16 mouse cellular contexts compared by ENCODE assay signal in genomic region chr4:94995862-94996261, GRCm38 (mm10).
"Had no signal": no experiment of that assay in that cellular context is flagged by ENCODE, and none has a peak within 500 bp of the region (broad histone marks: within the 10 kb centered on the region; RNA-seq: fewer than 3 reads in every experiment).

No protein-coding gene starts in this region.

- H3K4me1 ChIP-seq: midbrain, embryonic 13.5 days; midbrain, embryonic 15.5 days; neural tube, embryonic 12.5 days; stomach, embryonic 15.5 days had no signal

- H3K4me2 ChIP-seq: liver, embryonic 12.5 days; lung, embryonic 14.5 days; midbrain, embryonic 11.5 days; midbrain, embryonic 13.5 days; midbrain, embryonic 15.5 days; neural tube, embryonic 12.5 days; stomach, embryonic 15.5 days had no signal

- H3K4me3 ChIP-seq: liver, embryonic 12.5 days; megakaryocyte, embryonic 14.5 days; midbrain, embryonic 13.5 days; midbrain, embryonic 15.5 days; neural tube, embryonic 12.5 days; stomach, embryonic 15.5 days had no signal

- ATAC-seq: liver, embryonic 12.5 days; midbrain, embryonic 13.5 days had no signal

- H3K27ac ChIP-seq: liver, embryonic 12.5 days; liver, embryonic 14.5 days; macrophage; midbrain, embryonic 13.5 days; midbrain, embryonic 15.5 days; neural tube, embryonic 12.5 days; stomach, embryonic 15.5 days; stomach, postnatal 0 days had no signal

- H3K9ac ChIP-seq: liver, embryonic 12.5 days; liver, embryonic 14.5 days; lung, embryonic 14.5 days; midbrain, embryonic 13.5 days; midbrain, embryonic 15.5 days; neural tube, embryonic 12.5 days; stomach, embryonic 15.5 days had no signal

- H3K36me3 ChIP-seq: liver, embryonic 12.5 days; midbrain, embryonic 13.5 days; midbrain, embryonic 15.5 days; neural tube, embryonic 12.5 days; stomach, embryonic 15.5 days had no signal

- H3K27me3 ChIP-seq: liver, embryonic 12.5 days; megakaryocyte, embryonic 14.5 days; midbrain, embryonic 13.5 days; midbrain, embryonic 15.5 days; neural tube, embryonic 12.5 days; stomach, embryonic 15.5 days had no signal

- H3K9me3 ChIP-seq: liver, embryonic 12.5 days; megakaryocyte, embryonic 14.5 days; midbrain, embryonic 13.5 days; midbrain, embryonic 15.5 days; neural tube, embryonic 12.5 days; stomach, embryonic 15.5 days had no signal

- DNase-seq: lung, adult 18-20 months; lung, embryonic 14.5 days; lung, postnatal 10 days; thymus, adult 18-20 months; thymus, postnatal 14 days; thymus, postnatal 36 days had no signal
